Mouse (Mus musculus): ENCODE data around the gene Prox1.

The Prox1 gene

GRCm38 (mm10) chr1:190106060-190106459, 64.5 kb downstream of the Prox1 start:
- intact Hi-C loops (cut with DNase I), result no loop called here

GRCm38 (mm10) chr1:190093326-190093725, 77.2 kb downstream of the Prox1 start:
- intact Hi-C loops (cut with DNase I), result no loop called here

GRCm38 (mm10) chr1:190092076-190092475, 78.4 kb downstream of the Prox1 start:
- intact Hi-C loops (cut with DNase I), result no loop called here

GRCm38 (mm10) chr1:190088929-190089328, 81.6 kb downstream of the Prox1 start:
- intact Hi-C loops (cut with DNase I), result no loop called here

- intact Hi-C loops (cut with DNase I), result no loop called here
Measured at GRCm38 (mm10) chr1:190085703-190086102, 84.8 kb downstream of the Prox1 start.

GRCm38 (mm10) chr1:190079643-190080275, 90.8 kb downstream of the Prox1 start:
- intact Hi-C loops (cut with DNase I), result no loop called here

GRCm38 (mm10) chr1:190076601-190077000, 93.9 kb downstream of the Prox1 start:
- intact Hi-C loops (cut with DNase I), result no loop called here

All from adrenal gland (tissue).